Mouse (Mus musculus) erythroblast, embryonic 14.5 days (primary cell): ENCODE measurements around the gene Krtap5-4.
"Not testable (repeated sequence)": the region's sequence is repeated elsewhere in the genome, so short reads cannot be mapped to it uniquely, and the experiment has no call there.

Source experiments
- GATA1 ChIP-seq: IDR thresholded peaks from 2 replicates; pipeline ENCODE4 v1.6.1; 2012; ENCODE audit warnings: low read length, inconsistent platforms, mixed read lengths
- TAL1 ChIP-seq: IDR thresholded peaks from 3 replicates; pipeline ENCODE4 v1.6.1; 2012; ENCODE audit warnings: low read length, inconsistent platforms, mixed read lengths

DNA sequence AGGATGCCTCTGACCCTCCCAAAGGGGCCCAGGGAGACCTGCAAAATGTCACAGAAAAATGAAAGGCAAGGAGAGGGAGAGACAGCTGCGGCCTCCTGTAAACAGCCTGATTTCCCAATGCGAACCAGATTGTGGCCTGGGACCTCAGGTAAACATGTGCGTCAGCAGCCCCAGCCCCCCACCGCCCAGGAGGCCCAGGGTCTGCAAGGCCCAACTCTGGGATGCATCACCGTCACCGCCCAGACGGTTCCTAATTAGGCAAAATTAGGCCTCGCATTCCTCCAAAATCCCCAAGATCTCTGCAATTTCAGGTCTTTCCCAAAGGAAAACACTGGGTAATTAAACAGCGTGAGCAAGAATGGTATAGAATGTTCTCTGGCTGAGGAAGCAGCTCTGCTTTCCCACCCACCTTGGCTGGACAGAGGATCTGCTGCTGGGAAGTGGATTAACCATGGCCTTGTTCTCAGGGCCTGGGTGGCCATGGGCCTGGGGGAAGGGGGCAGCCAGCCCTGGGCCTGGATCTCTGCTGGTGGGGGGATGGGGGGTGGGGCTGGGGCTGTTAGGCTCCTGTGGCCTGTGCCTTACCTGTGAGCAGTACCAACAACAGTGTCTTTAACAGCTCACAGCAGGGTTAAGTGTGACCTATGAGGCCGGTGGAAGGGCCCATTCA lies 18.4 kb downstream of the Krtap5-4 start:
- TF ChIP-seq TAL1, GATA1: not testable (repeated sequence)
